Mouse (Mus musculus): ENCODE results near the gene Tbata. TPM values are rescaled to one million over a fixed set of nuclear protein-coding genes. Genes with fewer than 3 reads are reported as not detected.

The Tbata gene
- polyA plus RNA-seq, 1 experiment = 1,293 TPM

GRCm38 (mm10) chr10:61199566-61200213 is 27.9 kb downstream of the Tbata start:
- Histone ChIP-seq H3K4me3 (ENCODE audit: control insufficient read depth, insufficient read depth, low read length) (no peak overlapping the region), H3K27me3 (ENCODE audit: control insufficient read depth, insufficient read depth, low read length) (no peaks in the 10 kb centered on the region), H3K27ac (ENCODE audit: control insufficient read depth, insufficient read depth, low read length) (no peak overlapping the region), H3K4me1 (replicated peaks; ENCODE audit: control insufficient read depth, insufficient read depth, low read length) (0 out of 2 replicates have a peak, but pooled peaks cover 4% of the 10 kb centered on the region), H3K36me3 (ENCODE audit: control insufficient read depth, insufficient read depth, low read length) (no peaks in the 10 kb centered on the region)
- peak; percentile 71; the same call in 1 of the 2 replicates for TF ChIP-seq CTCF (IDR thresholded peaks at IDR 0.05; ENCODE audit: borderline replicate concordance, control insufficient read depth, extremely low read depth, insufficient read depth, low read length, poor library complexity)
- TF ChIP-seq POLR2A (IDR thresholded peaks at IDR 0.05; ENCODE audit: control insufficient read depth, extremely low read depth, insufficient read depth, low read length, poor library complexity) = no peak
- DNase-seq = peak; percentile 66
- WGBS = 35% methylated on average over 11 of the region's 11 CpGs

DNA sequence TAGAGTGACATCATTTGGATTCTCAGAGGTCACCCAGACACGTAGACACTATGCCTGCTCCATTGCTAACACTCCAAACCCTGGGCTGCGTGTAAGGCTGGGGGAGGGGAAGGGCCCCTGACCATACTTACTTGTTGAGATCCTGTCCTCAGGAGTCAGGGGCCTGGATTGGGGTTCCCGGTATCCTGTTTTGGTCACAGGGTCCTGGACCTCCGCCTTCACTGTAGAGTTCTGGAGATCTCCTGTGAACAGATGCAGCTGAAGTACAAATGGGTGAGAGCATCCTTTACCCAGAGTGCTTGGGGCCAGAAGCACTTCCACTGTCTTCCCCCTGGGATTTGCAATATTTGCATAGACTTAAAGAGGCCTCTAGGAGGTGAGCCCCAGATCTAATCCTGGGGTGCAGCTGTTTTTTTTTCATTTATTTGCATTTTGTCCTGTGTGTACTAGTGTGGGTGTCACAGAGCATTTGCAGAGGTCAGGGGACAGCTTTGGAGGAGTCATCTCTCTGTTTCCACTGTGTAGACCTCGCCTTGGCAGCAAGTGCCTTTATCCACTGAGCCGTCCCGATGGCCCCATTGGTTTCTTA is 28.6 kb downstream of the Tbata start:
- Histone ChIP-seq H3K4me1 (replicated peaks; ENCODE audit: control insufficient read depth, insufficient read depth, low read length) (0 out of 2 replicates have a peak, but pooled peaks cover 4% of the 10 kb centered on the region), H3K27ac (ENCODE audit: control insufficient read depth, insufficient read depth, low read length) (no peak overlapping the region), H3K4me3 (ENCODE audit: control insufficient read depth, insufficient read depth, low read length) (no peak overlapping the region), H3K36me3 (ENCODE audit: control insufficient read depth, insufficient read depth, low read length) (no peaks in the 10 kb centered on the region), H3K27me3 (ENCODE audit: control insufficient read depth, insufficient read depth, low read length) (no peaks in the 10 kb centered on the region)
- TF ChIP-seq CTCF (IDR thresholded peaks at IDR 0.05; ENCODE audit: borderline replicate concordance, control insufficient read depth, extremely low read depth, insufficient read depth, low read length, poor library complexity) = no peak
- TF ChIP-seq POLR2A (IDR thresholded peaks at IDR 0.05; ENCODE audit: control insufficient read depth, extremely low read depth, insufficient read depth, low read length, poor library complexity) = no peak
- WGBS = 96% methylated on average over 7 of the region's 7 CpGs
- DNase-seq = no peak

GRCm38 (mm10) chr10:61200998-61201397 is 29.2 kb downstream of the Tbata start:
- Histone ChIP-seq H3K27ac (ENCODE audit: control insufficient read depth, insufficient read depth, low read length) (no peak overlapping the region), H3K36me3 (ENCODE audit: control insufficient read depth, insufficient read depth, low read length) (no peaks in the 10 kb centered on the region), H3K4me1 (replicated peaks; ENCODE audit: control insufficient read depth, insufficient read depth, low read length) (0 out of 2 replicates have a peak, but pooled peaks cover 4% of the 10 kb centered on the region), H3K27me3 (ENCODE audit: control insufficient read depth, insufficient read depth, low read length) (no peaks in the 10 kb centered on the region; the same call in 1 of the 2 replicates), H3K4me3 (ENCODE audit: control insufficient read depth, insufficient read depth, low read length) (no peak overlapping the region)
- DNase-seq = no peak
- 91% methylated on average over 9 of the region's 9 CpGs for WGBS
- TF ChIP-seq POLR2A (IDR thresholded peaks at IDR 0.05; ENCODE audit: control insufficient read depth, extremely low read depth, insufficient read depth, low read length, poor library complexity) = no peak
- no peak for TF ChIP-seq CTCF (IDR thresholded peaks at IDR 0.05; ENCODE audit: borderline replicate concordance, control insufficient read depth, extremely low read depth, insufficient read depth, low read length, poor library complexity)

GRCm38 (mm10) chr10:61201596-61202318 is 30.0 kb downstream of the Tbata start:
- WGBS = 75% methylated on average over 12 of the region's 12 CpGs

DNA sequence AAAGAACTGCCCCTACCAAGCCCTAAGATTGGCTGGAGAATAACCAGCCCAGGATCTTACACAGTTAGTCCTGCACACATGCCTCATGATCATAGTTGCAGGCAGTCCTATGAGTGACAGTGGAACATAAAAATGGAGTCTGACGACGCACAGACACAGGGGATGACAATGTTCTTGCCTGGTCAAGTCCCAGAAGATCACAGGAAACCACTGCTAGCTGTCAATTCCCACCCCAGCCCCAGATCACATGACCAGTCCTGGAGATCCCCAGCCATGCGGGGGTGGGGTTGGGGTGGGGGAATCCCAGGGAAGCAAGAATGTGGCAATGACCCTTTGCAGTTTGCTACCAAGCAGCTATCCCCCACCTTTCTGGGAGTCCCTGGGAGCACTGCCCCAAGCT is 32.2 kb downstream of the Tbata start:
- H3K36me3 ChIP-seq (ENCODE audit: control insufficient read depth, insufficient read depth, low read length) = no peaks in the 10 kb centered on the region
- H3K4me1 ChIP-seq (replicated peaks; ENCODE audit: control insufficient read depth, insufficient read depth, low read length) = 0 out of 2 replicates have a peak, but pooled peaks cover 4% of the 10 kb centered on the region
- no peak overlapping the region for H3K27ac ChIP-seq (ENCODE audit: control insufficient read depth, insufficient read depth, low read length)
- 58% methylated on average over 3 of the region's 3 CpGs for WGBS
- H3K27me3 ChIP-seq (ENCODE audit: control insufficient read depth, insufficient read depth, low read length) = no peaks in the 10 kb centered on the region; the same call in 1 of the 2 replicates
- TF ChIP-seq POLR2A (IDR thresholded peaks at IDR 0.05; ENCODE audit: control insufficient read depth, extremely low read depth, insufficient read depth, low read length, poor library complexity) = no peak
- TF ChIP-seq CTCF (IDR thresholded peaks at IDR 0.05; ENCODE audit: borderline replicate concordance, control insufficient read depth, extremely low read depth, insufficient read depth, low read length, poor library complexity) = no peak
- no peak overlapping the region for H3K4me3 ChIP-seq (ENCODE audit: control insufficient read depth, insufficient read depth, low read length)
- no peak for DNase-seq

More at GRCm38 (mm10) chr10:61201596-61202318, 30.0 kb downstream of the Tbata start:
- Histone ChIP-seq H3K36me3 (ENCODE audit: control insufficient read depth, insufficient read depth, low read length) (no peaks in the 10 kb centered on the region), H3K4me3 (ENCODE audit: control insufficient read depth, insufficient read depth, low read length) (no peak overlapping the region), H3K27ac (ENCODE audit: control insufficient read depth, insufficient read depth, low read length) (no peak overlapping the region), H3K27me3 (ENCODE audit: control insufficient read depth, insufficient read depth, low read length) (no peaks in the 10 kb centered on the region; the same call in 1 of the 2 replicates), H3K4me1 (replicated peaks; ENCODE audit: control insufficient read depth, insufficient read depth, low read length) (0 out of 2 replicates have a peak, but pooled peaks cover 4% of the 10 kb centered on the region)
- TF ChIP-seq POLR2A (IDR thresholded peaks at IDR 0.05; ENCODE audit: control insufficient read depth, extremely low read depth, insufficient read depth, low read length, poor library complexity) (no peak), CTCF (IDR thresholded peaks at IDR 0.05; ENCODE audit: borderline replicate concordance, control insufficient read depth, extremely low read depth, insufficient read depth, low read length, poor library complexity) (no peak)
- no peak for DNase-seq

GRCm38 (mm10) chr10:61208114-61208684 is 36.4 kb downstream of the Tbata start:
- no peak for DNase-seq
- TF ChIP-seq CTCF (IDR thresholded peaks at IDR 0.05; ENCODE audit: borderline replicate concordance, control insufficient read depth, extremely low read depth, insufficient read depth, low read length, poor library complexity) = no peak
- TF ChIP-seq POLR2A (IDR thresholded peaks at IDR 0.05; ENCODE audit: control insufficient read depth, extremely low read depth, insufficient read depth, low read length, poor library complexity) = no peak
- H3K4me1 ChIP-seq (replicated peaks; ENCODE audit: control insufficient read depth, insufficient read depth, low read length) = peaks cover 3% of the 10 kb centered on the region; the same call in 1 of the 2 replicates
- H3K36me3 ChIP-seq (ENCODE audit: control insufficient read depth, insufficient read depth, low read length) = no peaks in the 10 kb centered on the region
- no peak overlapping the region for H3K27ac ChIP-seq (ENCODE audit: control insufficient read depth, insufficient read depth, low read length)
- WGBS = 69% methylated on average over 9 of the region's 9 CpGs
- no peaks in the 10 kb centered on the region; the same call in 1 of the 2 replicates for H3K27me3 ChIP-seq (ENCODE audit: control insufficient read depth, insufficient read depth, low read length)
- H3K4me3 ChIP-seq (ENCODE audit: control insufficient read depth, insufficient read depth, low read length) = no peak overlapping the region

Measured in thymus, adult 2 months (tissue).